Mouse (Mus musculus) heart, embryonic 14.5 days (tissue): ENCODE results near the gene Asb16. TPM values are rescaled to one million over a fixed set of nuclear protein-coding genes. Genes with fewer than 3 reads are reported as not detected.

Experiments used
- ATAC-seq: fragments of 200-750 bp; cut with Nextera tagmentation; 2 replicates; pipeline ENCODE4 v1.8.0; 2017; ENCODE audit warnings: low read depth, moderate TSS enrichment; ENCODE audit not compliant: insufficient number of reproducible peaks, insufficient read depth, low FRiP score
- H3K27ac ChIP-seq, 2 experiments: fragments of 200-500 bp in 1 of 2; fragments of 300-500 bp in 1 of 2; sonication (generic) in 1 of 2; replicated peaks in 1 of 2; 2 replicates each; pipeline ENCODE4 v1.5.1; 2012 to 2014; ENCODE audit warnings: low read depth in 2 of 2, low read length in 2 of 2, control low read depth in 1 of 2, mild to moderate bottlenecking in 1 of 2, mixed read lengths in 1 of 2; ENCODE audit not compliant: control insufficient read depth in 1 of 2, insufficient read depth in 1 of 2
- H3K27me3 ChIP-seq: fragments of 300-500 bp; sonication (generic); 2 replicates; pipeline ENCODE4 v1.6.1; 2014; ENCODE audit warnings: mild to moderate bottlenecking, low read length, control low read depth; ENCODE audit not compliant: control insufficient read depth, insufficient read depth
- H3K36me3 ChIP-seq: fragments of 300-500 bp; sonication (generic); 2 replicates; pipeline ENCODE4 v1.6.1; 2014; ENCODE audit warnings: mild to moderate bottlenecking, control low read depth, low read length, mixed read lengths; ENCODE audit not compliant: control insufficient read depth, insufficient read depth
- H3K4me1 ChIP-seq, 2 experiments: fragments of 200-500 bp in 1 of 2; fragments of 300-500 bp in 1 of 2; sonication (generic) in 1 of 2; 2 replicates each; pipeline ENCODE4 v1.6.1; 2012 to 2014; ENCODE audit warnings: low read length in 2 of 2, control low read depth in 1 of 2, mixed read lengths in 1 of 2; ENCODE audit not compliant: control insufficient read depth in 2 of 2, insufficient read depth in 2 of 2
- H3K4me2 ChIP-seq: fragments of 300-500 bp; sonication (generic); 2 replicates; pipeline ENCODE4 v1.6.1; 2014; ENCODE audit warnings: mild to moderate bottlenecking, low read length
- H3K4me3 ChIP-seq, 2 experiments: fragments of 200-500 bp in 1 of 2; fragments of 300-500 bp in 1 of 2; sonication (generic) in 1 of 2; 2 replicates each; pipeline ENCODE4 v1.5.1; 2012 to 2014; ENCODE audit warnings: low read length in 2 of 2, mild to moderate bottlenecking in 2 of 2, control low read depth in 1 of 2, low read depth in 1 of 2, moderate library complexity in 1 of 2; ENCODE audit not compliant: control insufficient read depth in 1 of 2, insufficient read depth in 1 of 2
- H3K9ac ChIP-seq: fragments of 300-500 bp; sonication (generic); 2 replicates; pipeline ENCODE4 v1.6.1; 2014; ENCODE audit warnings: mild to moderate bottlenecking, low read length
- H3K9me3 ChIP-seq: fragments of 300-500 bp; sonication (generic); 2 replicates; pipeline ENCODE4 v1.6.1; 2016; ENCODE audit warnings: low read length, control low read depth; ENCODE audit not compliant: control insufficient read depth
- WGBS: fragments of 180-500 bp; shearing (Covaris S2); extraction: QIAGEN DNeasy Blood & Tissue Kit; methylation state at CpG from one replicate; pipeline ENCODE4 v1.1.7; 2014; 5-methylcytosine and 5-hydroxymethylcytosine counted together
- polyA plus RNA-seq: library from polyadenylated mRNA; unstranded; fragments of >200 nt; fragmentation: Nextera tagmentation; extraction: Ambion mirVana; gene quantifications from 2 replicates; pipeline ENCODE4 v1.2.1, GENCODE M21; 2014

The Asb16 gene
- polyA plus RNA-seq, 1 experiment from 2014 or later = 0.09 TPM

- no peaks in the 10 kb centered on the region for H3K27me3 ChIP-seq
- H3K27ac ChIP-seq = peak overlapping the region; percentile 61 to 99
- no peak for ATAC-seq
- peak overlapping the region; percentile 87 for H3K4me2 ChIP-seq
- peaks cover 3 to 23% of the 10 kb centered on the region in 2 experiments for H3K4me1 ChIP-seq
- H3K9me3 ChIP-seq = no peaks in the 10 kb centered on the region
- peak overlapping the region; percentile 64 to 100 for H3K4me3 ChIP-seq
- WGBS = 20% methylated on average over 14 of the region's 14 CpGs
- peaks cover 45% of the 10 kb centered on the region for H3K36me3 ChIP-seq
- peak overlapping the region; percentile 100 for H3K9ac ChIP-seq
Observed at GRCm38 (mm10) chr11:102315690-102316571, 47.4 kb downstream of the Asb16 start.

- H3K27ac ChIP-seq = peak overlapping the region; percentile 77 to 99
- H3K36me3 ChIP-seq = peaks cover 39% of the 10 kb centered on the region
- peaks cover 3 to 23% of the 10 kb centered on the region in 2 experiments for H3K4me1 ChIP-seq
- H3K27me3 ChIP-seq = no peaks in the 10 kb centered on the region
- ATAC-seq = peak; percentile 49
- H3K9me3 ChIP-seq = no peaks in the 10 kb centered on the region
- H3K9ac ChIP-seq = peak overlapping the region; percentile 100
- H3K4me3 ChIP-seq = peak overlapping the region; percentile 64 to 100
- under 1% methylated on average over 53 of the region's 80 CpGs for WGBS
- H3K4me2 ChIP-seq = peak overlapping the region; percentile 87
Observed at GRCm38 (mm10) chr11:102316572-102317297, 48.2 kb downstream of the Asb16 start.

GRCm38 (mm10) chr11:102317298-102317900, 48.9 kb downstream of the Asb16 start:
- H3K27me3 ChIP-seq = no peaks in the 10 kb centered on the region
- 0 out of 2 replicates have a peak, but pooled peaks have one; percentile 18 for ATAC-seq
- peak overlapping the region; percentile 100 for H3K9ac ChIP-seq
- H3K27ac ChIP-seq = peak overlapping the region; percentile 77 to 99
- WGBS = 1% methylated on average over 28 of the region's 87 CpGs
- peak overlapping the region; percentile 64 to 100 for H3K4me3 ChIP-seq
- H3K4me2 ChIP-seq = peak overlapping the region; percentile 87
- peaks cover 3 to 23% of the 10 kb centered on the region in 2 experiments for H3K4me1 ChIP-seq
- peaks cover 32% of the 10 kb centered on the region for H3K36me3 ChIP-seq
- H3K9me3 ChIP-seq = no peaks in the 10 kb centered on the region

GRCm38 (mm10) chr11:102317901-102318575, 49.5 kb downstream of the Asb16 start:
- Histone ChIP-seq H3K27me3 (no peaks in the 10 kb centered on the region), H3K9me3 (no peaks in the 10 kb centered on the region), H3K4me2 (peak overlapping the region; percentile 87), H3K27ac (peak overlapping the region; percentile 97 to 99), H3K9ac (peak overlapping the region; percentile 100), H3K36me3 (peaks cover 26% of the 10 kb centered on the region), H3K4me1 (peaks cover 3 to 23% of the 10 kb centered on the region in 2 experiments), H3K4me3 (peak overlapping the region; percentile 96 to 100)
- 1% methylated on average over 44 of the region's 77 CpGs for WGBS
- peak; percentile 49 for ATAC-seq

GRCm38 (mm10) chr11:102318576-102319409, 50.2 kb downstream of the Asb16 start:
- Histone ChIP-seq H3K9me3 (no peaks in the 10 kb centered on the region), H3K27ac (peak overlapping the region; percentile 97 to 99)
- no peak for ATAC-seq

GRCm38 (mm10) chr11:102319410-102319792, 50.9 kb downstream of the Asb16 start, which contains the start of gene Ubtf:
Gene Ubtf (minus strand): TSS chr11:102319742.
- Histone ChIP-seq H3K27me3 (no peaks in the 10 kb centered on the region), H3K36me3 (peaks cover 12% of the 10 kb centered on the region), H3K4me1 (peaks cover 3 to 23% of the 10 kb centered on the region in 2 experiments), H3K9me3 (no peaks in the 10 kb centered on the region), H3K27ac (peak within 1 kb of the TSS; percentile 97 to 99), H3K4me2 (peak within 1 kb of the TSS; percentile 87), H3K4me3 (peak within 1 kb of the TSS; percentile 96 to 100), H3K9ac (peak within 1 kb of the TSS; percentile 100)
- ATAC-seq = no peak
- WGBS = 0% methylated on average over 25 of the region's 25 CpGs

More at GRCm38 (mm10) chr11:102318576-102319409, 50.2 kb downstream of the Asb16 start:
- Histone ChIP-seq H3K36me3 (peaks cover 18% of the 10 kb centered on the region), H3K9ac (peak overlapping the region; percentile 100), H3K4me2 (peak overlapping the region; percentile 87), H3K4me1 (peaks cover 3 to 23% of the 10 kb centered on the region in 2 experiments), H3K4me3 (peak overlapping the region; percentile 96 to 100), H3K27me3 (no peaks in the 10 kb centered on the region)
- WGBS = under 1% methylated on average over 73 of the region's 84 CpGs
